Mouse (Mus musculus) intestine, embryonic 14.5 days (tissue): ENCODE data around the gene Fam126a. TPM values are rescaled to one million over a fixed set of nuclear protein-coding genes. Genes with fewer than 3 reads are reported as not detected.

ENCODE experiments used
- ATAC-seq: fragments of 200-750 bp; cut with Nextera tagmentation; replicated peaks from 2 replicates; pipeline ENCODE4 v1.8.0; 2017; ENCODE audit warnings: low read depth, moderate number of reproducible peaks, moderate TSS enrichment, moderate library complexity; ENCODE audit not compliant: low FRiP score, low TSS enrichment
- DNase-seq: peaks from one replicate; pipeline ENCODE4 v3.0.0-alpha.2; 2018; ENCODE audit warnings: low spot score
- H3K27ac ChIP-seq: fragments of 300-500 bp; sonication (generic); 2 replicates; pipeline ENCODE4 v1.5.1; 2014; ENCODE audit warnings: low read depth, mild to moderate bottlenecking, control low read depth
- H3K27me3 ChIP-seq: fragments of 300-500 bp; sonication (generic); replicated peaks from 2 replicates; pipeline ENCODE4 v1.6.1; 2014; ENCODE audit warnings: low read length, control low read depth; ENCODE audit not compliant: control insufficient read depth, insufficient read depth
- H3K36me3 ChIP-seq: fragments of 300-500 bp; sonication (generic); 2 replicates; pipeline ENCODE4 v1.6.1; 2014; ENCODE audit warnings: low read length, control low read depth; ENCODE audit not compliant: control insufficient read depth, insufficient read depth
- H3K4me1 ChIP-seq: fragments of 300-500 bp; sonication (generic); replicated peaks from 2 replicates; pipeline ENCODE4 v1.6.1; 2014; ENCODE audit warnings: low read length, control low read depth, mixed read lengths; ENCODE audit not compliant: control insufficient read depth, insufficient read depth
- H3K4me2 ChIP-seq: fragments of 300-500 bp; sonication (generic); 2 replicates; pipeline ENCODE4 v1.6.1; 2014; ENCODE audit warnings: low read length
- H3K4me3 ChIP-seq: fragments of 300-500 bp; sonication (generic); 2 replicates; pipeline ENCODE4 v1.5.1; 2014; ENCODE audit warnings: low read depth, low read length, control low read depth, mixed read lengths
- H3K9ac ChIP-seq: fragments of 300-500 bp; sonication (generic); 2 replicates; pipeline ENCODE4 v1.6.1; 2014; ENCODE audit warnings: mild to moderate bottlenecking, low read length
- H3K9me3 ChIP-seq: fragments of 300-500 bp; sonication (generic); 2 replicates; pipeline ENCODE4 v1.6.1; 2016; ENCODE audit warnings: low read length, control low read depth; ENCODE audit not compliant: control insufficient read depth
- WGBS: fragments of 180-500 bp; shearing (Covaris S2); extraction: QIAGEN DNeasy Blood & Tissue Kit; methylation state at CpG from one replicate; pipeline ENCODE4 v1.1.7; 2014; 5-methylcytosine and 5-hydroxymethylcytosine counted together
- polyA plus RNA-seq: library from polyadenylated mRNA; unstranded; fragments of >200 nt; fragmentation: Nextera tagmentation; extraction: Ambion mirVana; gene quantifications from 2 replicates; pipeline ENCODE4 v1.2.1, GENCODE M21; 2014

Fam126a gene
- polyA plus RNA-seq, 1 experiment from 2014 or later = 21.7 TPM

GRCm38 (mm10) chr5:24019341-24020185 is 10.9 kb downstream of the Fam126a start:
- no peaks in the 10 kb centered on the region for H3K36me3 ChIP-seq
- H3K4me1 ChIP-seq = no peaks in the 10 kb centered on the region
- no peak overlapping the region for H3K9ac ChIP-seq
- no peak for DNase-seq
- 0 out of 2 replicates have a peak, but pooled peaks cover 3% of the 10 kb centered on the region for H3K9me3 ChIP-seq
- no peak overlapping the region for H3K4me2 ChIP-seq
- no peaks in the 10 kb centered on the region for H3K27me3 ChIP-seq
- no peak overlapping the region for H3K4me3 ChIP-seq
- no peak overlapping the region for H3K27ac ChIP-seq
- WGBS = 83% methylated on average over 7 of the region's 7 CpGs
- no peak for ATAC-seq

- H3K27me3 ChIP-seq = no peaks in the 10 kb centered on the region
- 0 out of 2 replicates have a peak, but pooled peaks cover 3% of the 10 kb centered on the region for H3K9me3 ChIP-seq
- DNase-seq (no peak), ATAC-seq (no peak)
- H3K4me1 ChIP-seq = no peaks in the 10 kb centered on the region
- WGBS = 82% methylated on average over 7 of the region's 7 CpGs
- H3K4me3 ChIP-seq = no peak overlapping the region
- H3K27ac ChIP-seq = no peak overlapping the region
- no peak overlapping the region for H3K9ac ChIP-seq
- no peak overlapping the region for H3K4me2 ChIP-seq
- H3K36me3 ChIP-seq = no peaks in the 10 kb centered on the region
Observed at GRCm38 (mm10) chr5:24018621-24019261, 11.7 kb downstream of the Fam126a start.

- no peak overlapping the region for H3K4me2 ChIP-seq
- WGBS = 100% methylated on average over 1 of the region's 1 CpGs
- 0 out of 2 replicates have a peak, but pooled peaks cover 3% of the 10 kb centered on the region for H3K9me3 ChIP-seq
- no peaks in the 10 kb centered on the region for H3K27me3 ChIP-seq
- H3K4me1 ChIP-seq = no peaks in the 10 kb centered on the region
- H3K36me3 ChIP-seq = no peaks in the 10 kb centered on the region
- DNase-seq (no peak), ATAC-seq (no peak)
- no peak overlapping the region for H3K9ac ChIP-seq
- no peak overlapping the region for H3K27ac ChIP-seq
- H3K4me3 ChIP-seq = no peak overlapping the region
Observed at GRCm38 (mm10) chr5:24016912-24017311, 13.6 kb downstream of the Fam126a start.

DNA sequence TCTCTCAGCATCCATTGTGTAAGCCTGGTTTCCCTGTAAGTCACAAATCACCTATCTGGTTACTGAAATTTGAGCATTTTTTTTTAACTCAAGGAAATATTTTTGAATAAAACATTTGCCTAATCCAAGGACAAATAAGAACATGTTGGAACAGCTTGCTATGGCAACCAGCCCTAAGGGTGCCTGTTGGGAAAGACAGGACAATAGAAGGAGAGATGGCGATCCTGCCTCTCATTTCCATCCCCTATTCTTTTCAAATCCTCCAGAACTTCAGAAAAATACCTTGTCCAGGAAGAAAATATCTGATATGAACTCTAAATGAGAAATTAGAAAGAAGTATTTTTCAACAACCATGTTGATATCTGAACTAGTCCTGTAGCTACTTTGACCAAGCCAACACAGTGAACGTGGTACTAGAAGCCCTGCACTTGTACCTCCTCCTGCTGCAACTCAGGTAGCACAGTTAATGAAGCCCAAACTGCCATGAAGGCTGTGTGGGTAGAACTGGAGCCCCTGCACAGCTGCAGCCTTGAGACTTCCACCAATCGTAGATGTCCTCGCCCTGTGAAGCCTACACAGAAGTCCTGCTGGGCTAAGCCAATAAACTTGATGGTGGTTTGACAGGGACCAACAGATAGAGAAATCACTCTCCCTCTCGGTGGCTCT is 17.0 kb downstream of the Fam126a start:
- H3K27me3 ChIP-seq = no peaks in the 10 kb centered on the region
- ATAC-seq (no peak), DNase-seq (no peak)
- no peak overlapping the region for H3K4me3 ChIP-seq
- H3K9me3 ChIP-seq = 0 out of 2 replicates have a peak, but pooled peaks cover 3% of the 10 kb centered on the region
- H3K4me2 ChIP-seq = no peak overlapping the region
- no peaks in the 10 kb centered on the region for H3K4me1 ChIP-seq
- 81% methylated on average over 5 of the region's 5 CpGs for WGBS
- no peak overlapping the region for H3K27ac ChIP-seq
- H3K36me3 ChIP-seq = no peaks in the 10 kb centered on the region
- no peak overlapping the region for H3K9ac ChIP-seq

GRCm38 (mm10) chr5:23999083-23999671 is 31.3 kb downstream of the Fam126a start:
- Histone ChIP-seq H3K36me3 (no peaks in the 10 kb centered on the region), H3K4me1 (no peaks in the 10 kb centered on the region), H3K27me3 (no peaks in the 10 kb centered on the region), H3K9ac (no peak overlapping the region), H3K4me2 (no peak overlapping the region), H3K27ac (no peak overlapping the region), H3K4me3 (no peak overlapping the region), H3K9me3 (no peaks in the 10 kb centered on the region)
- ATAC-seq = no peak
- DNase-seq = no peak
- WGBS = 67% methylated on average over 1 of the region's 1 CpGs

GRCm38 (mm10) chr5:23995951-23996350 is 34.5 kb downstream of the Fam126a start:
- 75% methylated on average over 5 of the region's 5 CpGs for WGBS
- ATAC-seq = no peak
- Histone ChIP-seq H3K9ac (no peak overlapping the region), H3K4me2 (no peak overlapping the region), H3K4me3 (no peak overlapping the region), H3K36me3 (no peaks in the 10 kb centered on the region), H3K9me3 (no peaks in the 10 kb centered on the region), H3K27ac (no peak overlapping the region), H3K27me3 (no peaks in the 10 kb centered on the region), H3K4me1 (no peaks in the 10 kb centered on the region)
- DNase-seq = no peak

DNA sequence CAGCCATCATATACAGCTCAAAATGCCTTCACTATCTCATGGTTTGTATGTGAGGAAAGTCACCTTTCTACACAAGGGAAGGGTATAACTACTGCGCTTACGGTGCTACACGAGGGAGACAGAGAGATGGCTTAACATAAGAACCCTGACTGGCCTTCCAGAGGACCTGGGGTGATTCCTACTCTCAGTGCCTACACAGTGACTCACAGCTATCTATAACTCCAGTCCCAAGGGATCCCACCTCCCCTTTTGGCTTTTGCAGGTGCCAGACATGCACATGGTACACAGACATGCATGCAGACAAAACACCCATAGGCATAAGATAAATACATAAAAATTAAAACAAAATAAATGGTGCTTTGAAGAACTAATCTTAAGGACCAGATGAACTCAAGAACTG is 35.6 kb downstream of the Fam126a start:
- H3K9ac ChIP-seq = no peak overlapping the region
- DNase-seq = no peak

DNA sequence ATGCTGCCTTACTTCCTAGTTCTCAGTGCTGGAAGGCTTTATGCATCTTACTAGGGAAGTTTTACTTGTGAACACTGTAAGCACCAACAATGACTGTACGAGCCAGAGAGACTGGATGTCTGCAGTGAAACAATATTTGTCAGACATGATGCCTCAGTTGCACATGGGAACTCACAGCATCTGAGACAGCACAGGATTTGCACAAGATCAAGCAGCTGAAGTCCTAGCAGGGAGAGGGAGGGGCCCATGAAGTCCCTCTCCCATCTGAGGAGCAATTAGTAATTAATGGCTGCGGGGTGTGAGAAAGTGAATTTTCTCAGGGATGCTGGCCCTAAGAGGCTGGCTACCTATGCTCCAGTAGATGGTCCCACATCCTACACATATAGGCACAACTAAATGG is 36.3 kb downstream of the Fam126a start:
- H3K4me3 ChIP-seq = no peak overlapping the region
- ATAC-seq (no peak), DNase-seq (no peak)
- WGBS = 81% methylated on average over 2 of the region's 2 CpGs
- no peaks in the 10 kb centered on the region for H3K9me3 ChIP-seq
- no peak overlapping the region for H3K27ac ChIP-seq
- H3K27me3 ChIP-seq = no peaks in the 10 kb centered on the region
- H3K36me3 ChIP-seq = no peaks in the 10 kb centered on the region
- no peak overlapping the region for H3K9ac ChIP-seq
- no peak overlapping the region for H3K4me2 ChIP-seq
- no peaks in the 10 kb centered on the region for H3K4me1 ChIP-seq

More for the DNA sequence above, 35.6 kb downstream of the Fam126a start:
- Histone ChIP-seq H3K4me3 (no peak overlapping the region), H3K9me3 (no peaks in the 10 kb centered on the region), H3K27ac (no peak overlapping the region), H3K27me3 (no peaks in the 10 kb centered on the region), H3K4me2 (no peak overlapping the region), H3K36me3 (no peaks in the 10 kb centered on the region), H3K4me1 (no peaks in the 10 kb centered on the region)
- WGBS = 92% methylated on average over 3 of the region's 3 CpGs
- ATAC-seq = no peak
